Mouse (Mus musculus): Measurements from ENCODE around the gene Map1lc3b. TPM values are rescaled to one million over a fixed set of nuclear protein-coding genes. Genes with fewer than 3 reads are reported as not detected.

The Map1lc3b gene
- total RNA-seq, 1 experiment from 2014 or later: 233 TPM

DNA sequence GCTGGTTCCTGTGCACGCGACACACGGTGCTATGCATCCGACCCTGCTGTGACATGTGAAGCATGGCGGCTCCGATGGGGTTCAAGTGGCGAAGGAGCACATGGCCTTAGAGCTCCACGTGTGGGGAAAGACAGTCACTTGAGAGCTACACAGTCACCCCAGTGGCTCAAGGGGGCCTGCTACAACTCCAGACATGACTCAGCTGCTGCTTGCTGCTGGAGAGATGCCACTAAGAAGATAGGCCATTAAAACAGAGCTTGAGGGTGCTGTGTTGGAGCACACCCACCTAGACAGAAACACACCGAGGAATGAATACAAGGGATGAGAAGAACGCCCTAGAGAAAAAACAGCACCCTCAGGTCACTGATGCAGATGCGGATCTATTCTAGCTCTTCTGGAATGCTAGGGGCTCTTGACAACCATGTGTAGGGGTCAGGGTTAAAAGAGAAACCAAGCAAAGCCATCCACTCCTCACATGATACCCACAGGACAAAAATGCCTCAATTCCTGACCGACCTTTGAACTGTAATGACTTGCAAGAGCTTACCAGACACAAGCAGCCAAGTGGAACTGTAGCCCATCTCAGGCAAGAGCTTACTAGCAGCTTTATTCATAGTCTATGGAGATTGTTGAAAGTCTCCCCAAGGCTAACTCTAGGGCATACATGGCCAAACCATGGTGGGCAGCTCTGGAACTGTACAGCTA is 57.5 kb downstream of the Map1lc3b start:
- ATAC-seq (ENCODE audit: extremely low read depth, insufficient number of reproducible peaks, low FRiP score, poor library complexity, severe bottlenecking): no peak

Other genes starting within 250 kb of the Map1lc3b start
- not detected in 2 replicates for gene 1700018B08Rik, start 46.0 kb upstream of the Map1lc3b start, total RNA-seq (2017)
- gene Fbxo31, start 11.6 kb upstream of the Map1lc3b start, total RNA-seq (2017): 27.7 and 35.0 TPM in 2 replicates
- under 0.01 and 0.49 TPM in 2 replicates for gene Zcchc14, start 62.5 kb downstream of the Map1lc3b start, total RNA-seq (2017)
- gene Jph3, start 139.3 kb downstream of the Map1lc3b start, total RNA-seq (2017): 0.12 and 0.25 TPM in 2 replicates
- gene Klhdc4, start 239.2 kb downstream of the Map1lc3b start, total RNA-seq (2017): 41.6 and 42.4 TPM in 2 replicates

Data from neutrophil, adult 5-6 weeks (primary cell).